Mouse (Mus musculus) heart, embryonic 15.5 days (tissue): Measurements from ENCODE around the gene Lpin2. TPM values are rescaled to one million over a fixed set of nuclear protein-coding genes. Genes with fewer than 3 reads are reported as not detected.

ENCODE experiments used
- ATAC-seq: fragments of 200-750 bp; cut with Nextera tagmentation; replicated peaks from 2 replicates; pipeline ENCODE4 v1.8.0; 2017; ENCODE audit warnings: low read depth, moderate TSS enrichment; ENCODE audit not compliant: insufficient number of reproducible peaks, insufficient read depth, low FRiP score
- H3K27ac ChIP-seq: fragments of 300-500 bp; sonication (generic); 2 replicates; pipeline ENCODE4 v1.5.1; 2015; ENCODE audit warnings: mild to moderate bottlenecking, inconsistent platforms
- H3K27me3 ChIP-seq: fragments of 300-500 bp; sonication (generic); 2 replicates; pipeline ENCODE4 v1.6.1; 2015; ENCODE audit warnings: inconsistent platforms
- H3K36me3 ChIP-seq: fragments of 300-500 bp; sonication (generic); 2 replicates; pipeline ENCODE4 v1.6.1; 2015; ENCODE audit warnings: mild to moderate bottlenecking, inconsistent platforms
- H3K4me1 ChIP-seq: fragments of 300-500 bp; sonication (generic); replicated peaks from 2 replicates; pipeline ENCODE4 v1.6.1; 2015; ENCODE audit warnings: inconsistent platforms
- H3K4me2 ChIP-seq: fragments of 300-500 bp; sonication (generic); 2 replicates; pipeline ENCODE4 v1.6.1; 2015; ENCODE audit warnings: inconsistent platforms, mild to moderate bottlenecking, moderate library complexity
- H3K4me3 ChIP-seq: fragments of 300-500 bp; sonication (generic); 2 replicates; pipeline ENCODE4 v1.5.1; 2015; ENCODE audit warnings: mild to moderate bottlenecking, inconsistent platforms
- H3K9ac ChIP-seq: fragments of 300-500 bp; sonication (generic); 2 replicates; pipeline ENCODE4 v1.6.1; 2015; ENCODE audit warnings: mild to moderate bottlenecking, inconsistent platforms
- H3K9me3 ChIP-seq: fragments of 300-500 bp; sonication (generic); replicated peaks from 2 replicates; pipeline ENCODE4 v1.6.1; 2016; ENCODE audit warnings: inconsistent platforms
- WGBS: fragments of 180-500 bp; shearing (Covaris S2); methylation state at CpG from one replicate; pipeline ENCODE4 v1.1.7; 2015; ENCODE audit warnings: mixed read lengths; 5-methylcytosine and 5-hydroxymethylcytosine counted together
- polyA plus RNA-seq: library from polyadenylated mRNA; unstranded; fragments of >200 nt; fragmentation: Nextera tagmentation; extraction: Ambion mirVana; gene quantifications from 2 replicates; pipeline ENCODE4 v1.2.1, GENCODE M21; 2015

Lpin2 gene
- polyA plus RNA-seq, 1 experiment from 2014 or later: 12.3 TPM

DNA sequence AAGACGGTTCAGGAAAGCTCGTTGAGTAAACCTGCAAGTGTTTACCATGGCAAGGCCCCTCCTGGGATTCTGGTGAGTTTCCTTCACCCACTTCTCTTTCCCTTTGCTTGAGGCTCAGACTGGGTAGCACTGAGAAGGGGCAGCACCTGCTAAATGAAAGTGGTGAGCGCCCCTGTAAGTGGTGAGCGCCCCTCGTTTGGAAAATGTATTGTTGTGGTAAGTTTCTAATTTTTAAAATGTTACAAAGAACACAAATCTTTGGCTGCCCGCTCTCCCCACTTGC is 22.4 kb downstream of the Lpin2 start:
- peaks cover 3% of the 10 kb centered on the region; the same call in 1 of the 2 replicates for H3K9me3 ChIP-seq
- no peaks in the 10 kb centered on the region for H3K27me3 ChIP-seq
- peaks cover 4% of the 10 kb centered on the region; the same call in 1 of the 2 replicates for H3K36me3 ChIP-seq
- H3K4me2 ChIP-seq: no peak overlapping the region
- no peak overlapping the region for H3K9ac ChIP-seq
- no peak for ATAC-seq
- H3K4me1 ChIP-seq: peaks cover 11% of the 10 kb centered on the region; the same call in 1 of the 2 replicates
- 74% methylated on average over 6 of the region's 6 CpGs for WGBS
- no peak overlapping the region for H3K27ac ChIP-seq
- no peak overlapping the region for H3K4me3 ChIP-seq

DNA sequence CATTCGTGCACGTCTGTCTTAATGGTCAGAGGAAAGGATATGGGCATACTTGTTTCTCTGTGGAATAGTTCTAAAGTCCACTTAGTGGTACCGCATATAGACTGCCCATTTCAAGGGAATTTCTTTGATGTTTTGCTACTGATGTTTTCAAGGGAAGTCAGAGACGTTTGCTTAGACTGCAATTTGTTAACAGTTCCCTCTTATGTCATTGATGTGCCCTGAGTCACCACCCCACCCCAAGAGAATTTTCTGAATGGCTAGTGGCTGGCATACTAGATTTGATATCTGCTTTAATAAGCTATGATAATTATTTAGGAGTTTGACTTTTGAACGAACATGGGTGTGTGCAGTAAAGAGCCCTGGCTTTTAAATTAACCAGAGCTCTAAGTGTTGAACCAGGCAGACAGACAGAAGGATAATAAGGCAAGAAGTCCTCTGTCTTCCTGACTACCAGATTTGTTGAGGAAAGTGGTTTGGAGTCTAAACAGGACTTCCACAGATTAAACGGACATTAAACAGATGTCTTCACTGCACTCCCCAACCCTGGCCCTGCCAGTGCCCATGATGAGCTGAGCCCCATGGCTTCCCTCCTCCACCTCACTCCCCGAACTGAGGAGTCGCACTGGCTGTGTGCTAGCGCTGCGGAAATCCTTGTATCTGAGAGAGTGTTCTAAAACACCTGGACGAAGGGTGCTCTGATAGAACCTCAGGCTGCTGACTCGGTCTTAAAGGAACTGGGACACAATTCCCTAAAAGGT is 24.0 kb downstream of the Lpin2 start:
- ATAC-seq: no peak
- Histone ChIP-seq H3K27me3 (no peaks in the 10 kb centered on the region), H3K4me2 (no peak overlapping the region), H3K9me3 (peaks cover 3% of the 10 kb centered on the region; the same call in 1 of the 2 replicates), H3K27ac (no peak overlapping the region), H3K9ac (no peak overlapping the region), H3K36me3 (peaks cover 4% of the 10 kb centered on the region; the same call in 1 of the 2 replicates), H3K4me1 (peaks cover 11% of the 10 kb centered on the region; the same call in 1 of the 2 replicates), H3K4me3 (no peak overlapping the region)
- 47% methylated on average over 12 of the region's 12 CpGs for WGBS

DNA sequence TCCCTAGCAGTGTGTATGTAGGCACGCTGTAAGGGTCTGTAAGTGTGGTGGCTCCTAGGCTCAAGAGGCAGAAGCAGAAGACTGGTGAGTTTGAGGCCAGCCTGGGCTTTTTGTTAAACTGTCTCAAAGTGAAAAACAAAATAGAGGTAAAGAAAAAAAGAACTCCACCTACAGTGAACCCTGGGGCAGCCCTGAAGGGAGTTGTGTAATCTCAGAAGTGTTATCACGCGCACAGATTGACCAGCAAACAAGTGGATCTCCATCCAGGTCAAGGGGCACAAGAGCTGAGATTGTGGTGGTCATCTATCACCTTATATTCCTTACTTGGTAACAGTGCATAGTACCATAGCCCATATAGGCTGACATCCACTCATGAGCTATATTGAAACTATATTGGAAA is 24.9 kb downstream of the Lpin2 start:
- Histone ChIP-seq H3K9ac (no peak overlapping the region), H3K9me3 (peaks cover 3% of the 10 kb centered on the region; the same call in 1 of the 2 replicates), H3K4me2 (no peak overlapping the region), H3K4me3 (no peak overlapping the region), H3K36me3 (peaks cover 4% of the 10 kb centered on the region; the same call in 1 of the 2 replicates), H3K4me1 (peaks cover 11% of the 10 kb centered on the region; the same call in 1 of the 2 replicates), H3K27ac (no peak overlapping the region), H3K27me3 (no peaks in the 10 kb centered on the region)
- ATAC-seq: no peak
- 90% methylated on average over 3 of the region's 3 CpGs for WGBS

DNA sequence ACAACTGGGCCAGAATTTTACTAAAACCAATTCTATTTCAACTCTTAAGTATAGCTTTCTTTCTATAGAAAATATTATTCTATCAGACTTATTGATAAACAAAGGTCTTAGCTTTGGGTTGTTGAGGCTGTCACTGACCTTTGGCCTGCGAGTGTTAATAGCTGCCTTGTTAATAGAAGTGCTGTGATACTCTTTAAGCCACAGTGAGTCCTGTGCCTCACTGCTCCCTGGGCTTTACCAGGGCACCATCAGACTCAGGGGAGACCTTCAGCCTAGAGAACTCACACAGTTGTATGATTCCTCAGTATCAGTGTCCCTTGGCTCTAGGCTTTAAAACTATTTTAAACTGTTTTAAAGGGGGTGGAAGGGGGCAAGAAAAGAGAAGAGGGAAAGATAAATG is 26.0 kb downstream of the Lpin2 start:
- 92% methylated on average over 1 of the region's 1 CpGs for WGBS

DNA sequence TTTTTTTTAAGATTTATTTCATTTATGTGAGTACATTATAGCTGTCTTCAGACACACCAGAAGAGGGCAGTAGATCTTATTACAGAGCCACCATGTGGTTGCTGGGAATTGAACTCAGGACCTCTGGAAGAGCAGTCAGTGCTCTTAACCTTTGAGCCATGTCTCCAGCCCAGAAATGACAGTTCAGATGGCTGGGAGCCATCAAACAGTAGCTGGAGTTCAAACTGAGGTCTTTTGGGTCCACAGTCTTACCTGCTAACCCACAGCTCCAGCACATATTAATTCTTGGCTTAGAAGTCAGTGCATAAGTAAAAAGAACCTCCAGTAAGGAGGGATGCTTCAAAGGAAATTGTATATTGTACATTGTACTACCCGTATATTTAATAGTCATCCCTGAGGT is 26.6 kb downstream of the Lpin2 start:
- peaks cover 3% of the 10 kb centered on the region; the same call in 1 of the 2 replicates for H3K9me3 ChIP-seq
- WGBS: 85% methylated on average over 1 of the region's 1 CpGs
- no peak overlapping the region for H3K4me2 ChIP-seq
- no peak overlapping the region for H3K9ac ChIP-seq
- H3K4me1 ChIP-seq: peaks cover 11% of the 10 kb centered on the region; the same call in 1 of the 2 replicates
- no peaks in the 10 kb centered on the region for H3K27me3 ChIP-seq
- peaks cover 4% of the 10 kb centered on the region; the same call in 1 of the 2 replicates for H3K36me3 ChIP-seq
- no peak overlapping the region for H3K4me3 ChIP-seq
- no peak overlapping the region for H3K27ac ChIP-seq
- ATAC-seq: no peak

More for the DNA sequence above, 26.0 kb downstream of the Lpin2 start:
- H3K4me1 ChIP-seq: peaks cover 11% of the 10 kb centered on the region; the same call in 1 of the 2 replicates
- no peak overlapping the region for H3K27ac ChIP-seq
- H3K4me2 ChIP-seq: no peak overlapping the region
- H3K9me3 ChIP-seq: peaks cover 3% of the 10 kb centered on the region; the same call in 1 of the 2 replicates
- H3K9ac ChIP-seq: no peak overlapping the region
- H3K36me3 ChIP-seq: peaks cover 4% of the 10 kb centered on the region; the same call in 1 of the 2 replicates
- no peaks in the 10 kb centered on the region for H3K27me3 ChIP-seq
- ATAC-seq: no peak
- no peak overlapping the region for H3K4me3 ChIP-seq

DNA sequence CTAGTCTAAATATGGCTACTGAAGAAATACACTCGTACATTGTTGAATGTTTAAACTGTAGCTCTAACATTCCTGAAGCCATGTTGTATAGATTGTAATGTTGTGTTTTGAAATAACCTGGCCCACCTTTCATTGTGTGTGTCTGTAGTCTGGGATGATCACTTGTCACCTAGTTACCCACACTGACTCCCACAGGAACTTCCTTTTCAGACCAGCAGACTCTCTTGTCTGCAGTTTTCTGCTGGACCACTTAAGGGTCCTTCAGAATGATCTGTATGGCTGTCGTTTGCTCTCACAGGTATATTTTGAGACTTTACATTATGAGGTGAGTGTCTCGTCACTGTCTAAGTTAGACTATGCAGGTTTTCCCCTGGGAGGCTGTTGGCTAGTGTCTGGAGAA is 27.6 kb downstream of the Lpin2 start:
- H3K9ac ChIP-seq: no peak overlapping the region
- WGBS: 61% methylated on average over 3 of the region's 3 CpGs
- peaks cover 17% of the 10 kb centered on the region for H3K4me1 ChIP-seq
- peaks cover 4% of the 10 kb centered on the region; the same call in 1 of the 2 replicates for H3K36me3 ChIP-seq
- no peak overlapping the region for H3K4me3 ChIP-seq
- peaks cover 3% of the 10 kb centered on the region; the same call in 1 of the 2 replicates for H3K9me3 ChIP-seq
- H3K4me2 ChIP-seq: no peak overlapping the region
- H3K27ac ChIP-seq: no peak overlapping the region
- ATAC-seq: no peak
- H3K27me3 ChIP-seq: no peaks in the 10 kb centered on the region

DNA sequence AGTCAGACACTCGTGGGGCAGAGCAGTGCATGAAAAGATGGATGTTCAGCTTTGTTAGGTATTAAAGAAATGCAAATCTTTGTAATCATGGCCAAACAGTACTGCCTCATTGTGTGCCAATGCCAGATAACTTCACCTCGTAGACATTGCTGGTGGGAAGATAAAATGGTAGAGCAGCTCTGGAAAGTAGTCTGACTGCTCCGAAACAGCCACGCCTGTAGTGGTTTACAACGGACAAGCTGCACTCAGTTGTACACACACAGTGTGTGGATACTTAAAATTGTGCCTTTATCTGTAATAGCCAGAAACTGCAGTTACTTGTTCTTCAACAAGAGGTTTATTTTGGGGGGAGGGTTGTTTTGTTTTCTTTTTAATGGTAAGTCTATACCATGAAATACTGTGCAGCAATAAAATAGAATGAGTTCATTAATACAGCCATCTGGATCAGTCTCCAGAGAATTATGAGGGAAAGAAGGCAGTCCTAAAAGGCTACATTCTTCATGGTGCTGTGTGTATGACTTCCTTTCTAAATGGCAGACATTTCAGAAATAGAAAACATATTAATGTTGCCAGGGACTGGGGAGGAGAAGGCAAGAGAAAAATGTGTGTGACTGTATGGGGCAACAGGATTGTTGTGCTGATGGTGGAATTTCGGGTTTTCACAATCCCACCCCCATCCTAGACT is 29.7 kb downstream of the Lpin2 start:
- Histone ChIP-seq H3K36me3 (peaks cover 4% of the 10 kb centered on the region; the same call in 1 of the 2 replicates), H3K9ac (no peak overlapping the region), H3K27ac (no peak overlapping the region), H3K27me3 (no peaks in the 10 kb centered on the region), H3K9me3 (peaks cover 3% of the 10 kb centered on the region; the same call in 1 of the 2 replicates), H3K4me3 (no peak overlapping the region), H3K4me1 (peaks cover 9% of the 10 kb centered on the region), H3K4me2 (no peak overlapping the region)
- WGBS: 65% methylated on average over 6 of the region's 6 CpGs
- ATAC-seq: no peak

DNA sequence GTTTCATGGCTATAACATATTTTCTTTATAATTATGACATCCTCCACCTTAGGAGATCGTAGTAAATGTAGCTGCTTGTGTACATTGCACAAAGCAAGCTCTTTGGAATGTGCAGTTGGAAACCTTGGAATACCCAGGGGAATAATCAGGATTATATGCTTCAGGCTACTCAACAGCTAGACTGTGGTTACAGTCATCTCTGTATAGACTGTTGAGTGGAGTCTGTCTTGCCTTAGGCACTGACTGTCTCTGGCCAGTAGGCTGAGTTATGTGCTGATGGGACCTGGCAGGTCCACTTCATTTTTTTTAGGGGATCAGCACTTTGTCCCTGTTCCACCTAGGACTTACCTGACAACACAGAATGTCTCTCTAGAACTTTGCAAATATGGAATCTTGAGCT is 31.3 kb downstream of the Lpin2 start:
- Histone ChIP-seq H3K9ac (no peak overlapping the region), H3K4me3 (no peak overlapping the region), H3K9me3 (no peaks in the 10 kb centered on the region), H3K4me1 (peaks cover 9% of the 10 kb centered on the region), H3K27me3 (no peaks in the 10 kb centered on the region), H3K4me2 (no peak overlapping the region), H3K27ac (no peak overlapping the region), H3K36me3 (peaks cover under 1% of the 10 kb centered on the region; the same call in 1 of the 2 replicates)
- 72% methylated on average over 1 of the region's 1 CpGs for WGBS
- no peak for ATAC-seq

DNA sequence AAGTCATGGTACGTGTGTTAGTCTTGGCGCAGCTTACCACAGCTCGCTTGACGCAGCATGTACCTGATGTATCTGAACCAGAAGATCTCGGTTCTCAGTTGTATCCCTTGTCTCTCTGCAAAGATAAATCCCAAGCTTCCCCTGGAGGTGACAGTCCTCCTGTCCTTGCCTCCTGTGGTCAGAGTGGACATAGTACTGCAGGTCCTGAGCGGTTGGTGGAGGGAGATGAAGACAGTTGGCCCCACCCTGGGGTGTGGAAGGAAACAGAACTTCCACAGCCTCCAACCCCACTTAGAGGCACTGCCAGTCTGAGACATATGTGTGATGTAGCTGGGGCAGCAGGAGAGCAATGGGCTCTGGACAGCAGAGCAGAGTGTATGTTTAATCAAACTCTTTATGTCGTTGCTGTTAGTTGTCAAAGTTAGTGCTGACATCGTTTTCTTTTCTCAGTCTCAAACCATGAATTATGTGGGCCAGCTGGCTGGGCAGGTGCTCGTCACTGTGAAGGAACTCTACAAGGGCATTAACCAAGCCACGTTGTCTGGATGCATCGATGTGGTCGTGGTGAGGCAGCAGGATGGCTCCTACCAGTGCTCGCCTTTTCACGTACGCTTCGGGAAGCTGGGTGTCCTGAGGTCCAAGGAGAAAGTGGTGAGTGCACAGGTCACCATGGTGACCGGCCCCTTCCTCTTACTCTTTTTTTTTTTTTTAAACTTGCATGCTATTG is 32.3 kb downstream of the Lpin2 start:
- no peaks in the 10 kb centered on the region for H3K9me3 ChIP-seq
- H3K36me3 ChIP-seq: no peaks in the 10 kb centered on the region
- H3K27ac ChIP-seq: no peak overlapping the region
- ATAC-seq: no peak
- H3K4me3 ChIP-seq: no peak overlapping the region
- no peaks in the 10 kb centered on the region for H3K27me3 ChIP-seq
- WGBS: 67% methylated on average over 17 of the region's 17 CpGs
- peaks cover 16% of the 10 kb centered on the region for H3K4me1 ChIP-seq
- no peak overlapping the region for H3K9ac ChIP-seq
- H3K4me2 ChIP-seq: no peak overlapping the region

DNA sequence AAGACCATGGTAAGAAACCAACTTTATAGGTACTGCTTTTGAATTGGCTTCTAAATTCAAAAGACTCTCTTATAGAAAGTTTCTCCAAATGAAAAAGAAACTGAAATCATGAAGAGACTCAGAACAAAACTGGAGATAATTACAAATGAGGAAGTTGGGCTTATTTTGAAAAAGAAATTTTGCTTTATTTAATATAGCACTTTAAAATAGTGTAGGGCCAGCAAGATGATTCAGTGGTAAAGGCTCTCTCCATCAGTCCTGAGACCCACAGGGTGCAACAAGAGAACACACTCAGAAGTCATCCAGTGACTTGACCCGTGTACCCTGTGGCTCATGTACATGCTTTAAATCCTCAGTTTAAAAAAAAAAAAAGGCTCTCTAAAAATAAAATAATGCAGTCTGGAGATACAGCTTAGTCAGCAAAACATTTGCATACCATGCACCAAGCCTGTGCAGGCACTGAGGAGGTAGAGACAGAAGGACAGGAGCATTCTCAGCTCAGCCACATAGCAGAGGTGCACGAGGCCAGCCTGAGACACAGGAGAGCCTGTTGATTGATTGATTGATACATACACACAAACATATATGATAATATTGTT is 33.0 kb downstream of the Lpin2 start:
- WGBS: 41% methylated on average over 2 of the region's 2 CpGs

DNA sequence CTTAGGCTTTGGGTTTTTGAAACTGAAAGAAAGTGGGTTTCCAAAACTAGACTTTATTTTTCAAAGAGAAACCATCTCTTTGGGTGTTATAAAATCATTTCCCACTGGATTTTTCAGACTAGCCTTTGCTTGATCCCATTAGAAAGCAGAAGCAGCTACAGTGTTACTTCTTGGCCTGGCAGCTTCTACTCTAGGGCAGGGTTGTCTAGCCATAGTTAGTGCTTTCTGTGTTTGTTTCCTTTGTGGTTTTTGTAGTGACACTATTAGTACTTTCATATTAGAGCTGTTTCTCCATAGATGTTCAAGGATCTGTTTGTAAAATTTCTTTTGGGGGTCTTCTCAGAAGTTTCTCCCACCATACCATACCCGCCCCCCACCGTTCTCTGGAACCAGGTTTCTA is 33.9 kb downstream of the Lpin2 start:
- no peak for ATAC-seq
- H3K9me3 ChIP-seq: no peaks in the 10 kb centered on the region
- no peak overlapping the region for H3K4me3 ChIP-seq
- H3K27ac ChIP-seq: no peak overlapping the region
- H3K27me3 ChIP-seq: no peaks in the 10 kb centered on the region
- H3K9ac ChIP-seq: no peak overlapping the region
- H3K36me3 ChIP-seq: no peaks in the 10 kb centered on the region
- 97% methylated on average over 2 of the region's 2 CpGs for WGBS
- peaks cover 26% of the 10 kb centered on the region for H3K4me1 ChIP-seq
- no peak overlapping the region for H3K4me2 ChIP-seq

More for the DNA sequence above, 33.0 kb downstream of the Lpin2 start:
- no peak overlapping the region for H3K4me2 ChIP-seq
- H3K9me3 ChIP-seq: no peaks in the 10 kb centered on the region
- no peak overlapping the region for H3K27ac ChIP-seq
- no peaks in the 10 kb centered on the region for H3K36me3 ChIP-seq
- no peaks in the 10 kb centered on the region for H3K27me3 ChIP-seq
- peaks cover 18% of the 10 kb centered on the region for H3K4me1 ChIP-seq
- H3K4me3 ChIP-seq: no peak overlapping the region
- no peak overlapping the region for H3K9ac ChIP-seq
- no peak for ATAC-seq
